Mouse (Mus musculus) heart, postnatal 0 days (tissue): ENCODE data around the gene Myg1.

ENCODE experiments used
- CTCF ChIP-seq: IDR thresholded peaks from 2 replicates; pipeline ENCODE4 v1.5.1; 2016; ENCODE audit warnings: antibody characterized with exemption, control low read depth, low read depth
- EP300 ChIP-seq: IDR thresholded peaks from 2 replicates; pipeline ENCODE4 v1.6.1; 2016; ENCODE audit warnings: antibody characterized with exemption, low read depth

DNA sequence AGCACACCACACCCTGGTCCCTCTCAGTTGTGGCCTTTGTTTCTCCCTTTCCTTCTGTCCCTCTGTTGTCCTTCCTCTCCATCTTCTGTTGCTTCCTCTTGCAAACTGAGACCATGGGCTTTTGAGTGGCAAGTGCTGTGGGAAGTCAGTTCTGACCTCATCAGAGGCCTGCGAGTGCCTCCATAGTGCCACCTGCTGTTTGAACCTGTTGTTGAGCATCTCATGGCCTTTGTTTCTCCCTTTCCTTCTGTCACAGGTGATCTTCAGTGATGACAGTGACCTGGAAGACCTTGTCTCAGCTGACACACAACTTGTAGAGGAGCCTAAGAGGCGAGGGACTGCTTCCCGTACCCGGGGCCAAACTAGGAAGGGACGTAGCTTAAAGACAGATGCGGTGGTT, 15.2 kb upstream of the Myg1 start:
- TF ChIP-seq CTCF (peak; percentile 78), EP300 (no peak)
